Mouse (Mus musculus) CD4-positive, CD25-positive, alpha-beta regulatory T cell, adult 9 weeks (primary cell): Measurements from ENCODE around the gene Shb. TPM values are rescaled to one million over a fixed set of nuclear protein-coding genes. Genes with fewer than 3 reads are reported as not detected.

Experiments
- polyA plus RNA-seq: library from polyadenylated mRNA; unstranded; fragments of 100-300 nt; shearing (Covaris generic); gene quantifications from one replicate; pipeline ENCODE4 v1.2.1, GENCODE M21; 2017

Gene Shb
- 0.42 TPM for polyA plus RNA-seq

GRCm38 (mm10) chr4:45532375-45532774 is at the start of gene Shb:
TSS of gene Shb (minus strand) at chr4:45532470.

GRCm38 (mm10) chr4:45408427-45409132 is 123.7 kb downstream of the Shb start, which contains the start of gene Slc25a51:
TSS of gene Slc25a51 (minus strand) at chr4:45408766.

Other genes starting within 250 kb of the Shb start
- 19.7 TPM for gene Trmt10b, start 235.3 kb downstream of the Shb start, polyA plus RNA-seq
- 2.2 TPM for gene Dcaf10, start 190.4 kb downstream of the Shb start, polyA plus RNA-seq
- 61.1 TPM for gene Exosc3, start 189.7 kb downstream of the Shb start, polyA plus RNA-seq
- 30.7 TPM for gene Slc25a51, start 123.7 kb downstream of the Shb start, polyA plus RNA-seq